Mouse (Mus musculus) adrenal gland, adult 18-20 months (tissue): Measurements from ENCODE around the gene Prg3. TPM values are rescaled to one million over a fixed set of nuclear protein-coding genes. Genes with fewer than 3 reads are reported as not detected.

Source experiments
- DNase-seq, 2 experiments: peaks; one replicate each; pipeline ENCODE4 v3.0.0; 2021 to 2022; ENCODE audit warnings: low spot score in 2 of 2
- total RNA-seq, 2 experiments: library from RNA; stranded (reverse); gene quantifications; 1 replicate in 1 of 2; 2 replicates in 1 of 2; pipeline ENCODE4 v1.2.3; 2021

Gene Prg3
- total RNA-seq, 2 experiments from 2014 or later, result not detected

GRCm38 (mm10) chr2:84980188-84980587 is 7.8 kb upstream of the Prg3 start, which contains the start of gene Prg2:
Gene Prg2 (plus strand): TSS chr2:84980461.
- no peak for DNase-seq

GRCm38 (mm10) chr2:84996376-84996775 is 8.4 kb downstream of the Prg3 start:
- no peak for DNase-seq

GRCm38 (mm10) chr2:84999486-85000181 is 11.6 kb downstream of the Prg3 start:
- DNase-seq, result no peak

GRCm38 (mm10) chr2:85001497-85001896 is 13.5 kb downstream of the Prg3 start:
- DNase-seq, result no peak

- DNase-seq, result no peak
Measured at GRCm38 (mm10) chr2:85002575-85002974, 14.6 kb downstream of the Prg3 start.

GRCm38 (mm10) chr2:85004341-85004740 is 16.3 kb downstream of the Prg3 start:
- DNase-seq, result no peak

GRCm38 (mm10) chr2:85006600-85006999 is 18.6 kb downstream of the Prg3 start:
- no peak for DNase-seq

- no peak for DNase-seq
Measured at GRCm38 (mm10) chr2:85007729-85008128, 19.7 kb downstream of the Prg3 start.

- no peak for DNase-seq
Measured at GRCm38 (mm10) chr2:85009212-85009611, 21.2 kb downstream of the Prg3 start.

GRCm38 (mm10) chr2:85011906-85012604 is 24.0 kb downstream of the Prg3 start:
- no peak for DNase-seq

GRCm38 (mm10) chr2:85012679-85013078 is 24.7 kb downstream of the Prg3 start:
- DNase-seq, result no peak

GRCm38 (mm10) chr2:85013826-85014587 is 26.0 kb downstream of the Prg3 start:
- no peak for DNase-seq

- no peak for DNase-seq
Measured at GRCm38 (mm10) chr2:85014588-85014982, 26.6 kb downstream of the Prg3 start.

- DNase-seq, result no peak
Measured at GRCm38 (mm10) chr2:85022043-85022442, 34.0 kb downstream of the Prg3 start.

- DNase-seq, result no peak
Measured at GRCm38 (mm10) chr2:85026178-85026577, 38.2 kb downstream of the Prg3 start.

- no peak for DNase-seq
Measured at GRCm38 (mm10) chr2:85027281-85027680, 39.3 kb downstream of the Prg3 start.

- DNase-seq, result no peak
Measured at GRCm38 (mm10) chr2:85029897-85030296, 41.9 kb downstream of the Prg3 start.

- no peak for DNase-seq
Measured at GRCm38 (mm10) chr2:85030989-85031388, 43.0 kb downstream of the Prg3 start.

GRCm38 (mm10) chr2:85033121-85033520 is 45.1 kb downstream of the Prg3 start:
- no peak for DNase-seq

- DNase-seq, result no peak
Measured at GRCm38 (mm10) chr2:85034169-85034568, 46.2 kb downstream of the Prg3 start.

GRCm38 (mm10) chr2:85036507-85037046 is 48.6 kb downstream of the Prg3 start:
- no peak for DNase-seq
